Mouse (Mus musculus): ENCODE measurements at regions not wholly inside any gene's neighbourhood (a gene's known extent, or its start where the extent isn't known, plus 50 kb on each side); places are given as distances from the start of the nearest gene placed in this dataset.

DNA sequence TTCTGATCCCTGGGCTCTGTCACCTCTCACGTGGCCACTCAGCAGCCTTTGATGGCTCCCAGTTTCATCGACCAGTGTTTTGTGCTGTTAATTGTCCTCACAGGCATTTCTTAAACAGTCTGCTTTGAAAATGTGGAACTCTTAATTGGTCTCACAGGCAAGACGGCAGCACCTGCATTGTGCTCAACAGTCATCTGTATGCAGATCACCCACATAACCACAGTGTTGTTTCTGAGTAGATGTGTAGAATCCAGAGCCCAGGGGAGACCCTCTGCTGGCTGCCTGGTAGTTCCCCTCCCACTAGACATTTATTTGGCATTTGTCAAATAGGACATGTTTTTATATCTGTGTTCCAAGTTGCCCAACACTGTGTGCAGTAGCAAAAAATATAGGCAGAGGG, 304.3 kb downstream of the Nucb2 start:
- Histone ChIP-seq H3K27me3 (ENCODE audit: control insufficient read depth, insufficient read depth, low read length) (no peaks in the 10 kb centered on the region), H3K9ac (ENCODE audit: low read length) (no peak overlapping the region), H3K4me2 (ENCODE audit: low read length) (no peak overlapping the region), H3K4me3 (ENCODE audit: control insufficient read depth in 1 of 2, insufficient read depth in 1 of 2, low read depth in 1 of 2, low read length in 2 of 2) (no peak overlapping the region), H3K9me3 (ENCODE audit: control insufficient read depth, low read length) (no peaks in the 10 kb centered on the region), H3K4me1 (ENCODE audit: control insufficient read depth in 2 of 2, insufficient read depth in 2 of 2, low read length in 2 of 2) (no peaks in the 10 kb centered on the region), H3K36me3 (ENCODE audit: control insufficient read depth, insufficient read depth, low read length) (no peaks in the 10 kb centered on the region), H3K27ac (replicated peaks in 1 of 2; ENCODE audit: control insufficient read depth in 1 of 2, insufficient read depth in 1 of 2, low read depth in 2 of 2, low read length in 2 of 2) (no peak overlapping the region)
- ATAC-seq (ENCODE audit: insufficient number of reproducible peaks, insufficient read depth, low FRiP score, low read depth) = no peak
- WGBS = 45% methylated on average over 3 of the region's 3 CpGs

DNA sequence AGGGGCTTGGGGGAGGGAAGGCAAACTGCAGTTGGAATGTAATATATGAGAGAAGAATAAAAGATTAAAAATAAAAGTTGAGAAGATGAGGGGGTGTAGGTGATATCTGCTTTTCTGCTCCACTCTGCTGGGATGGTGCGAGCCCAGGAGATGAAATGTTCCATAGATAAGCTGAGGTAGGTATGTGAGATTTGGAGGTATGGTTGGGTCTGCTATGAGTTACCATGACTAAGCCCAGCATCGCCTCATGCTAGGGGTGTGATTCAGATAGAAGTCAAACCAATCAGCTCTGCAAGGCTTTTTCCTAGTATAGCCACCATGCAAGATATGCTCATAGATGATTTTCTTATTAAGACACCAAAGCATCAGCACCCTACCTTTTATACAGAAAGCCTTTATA, 312.3 kb downstream of the Nucb2 start:
- no peak for ATAC-seq (ENCODE audit: insufficient number of reproducible peaks, insufficient read depth, low FRiP score, low read depth)
- Histone ChIP-seq H3K36me3 (ENCODE audit: control insufficient read depth, insufficient read depth, low read length) (no peaks in the 10 kb centered on the region), H3K27me3 (ENCODE audit: control insufficient read depth, insufficient read depth, low read length) (no peaks in the 10 kb centered on the region), H3K4me2 (ENCODE audit: low read length) (no peak overlapping the region), H3K4me3 (ENCODE audit: control insufficient read depth in 1 of 2, insufficient read depth in 1 of 2, low read depth in 1 of 2, low read length in 2 of 2) (no peak overlapping the region), H3K27ac (replicated peaks in 1 of 2; ENCODE audit: control insufficient read depth in 1 of 2, insufficient read depth in 1 of 2, low read depth in 2 of 2, low read length in 2 of 2) (no peak overlapping the region), H3K9ac (ENCODE audit: low read length) (no peak overlapping the region), H3K4me1 (ENCODE audit: control insufficient read depth in 2 of 2, insufficient read depth in 2 of 2, low read length in 2 of 2) (no peaks in the 10 kb centered on the region), H3K9me3 (ENCODE audit: control insufficient read depth, low read length) (no peaks in the 10 kb centered on the region)
- WGBS = 73% methylated on average over 2 of the region's 2 CpGs

DNA sequence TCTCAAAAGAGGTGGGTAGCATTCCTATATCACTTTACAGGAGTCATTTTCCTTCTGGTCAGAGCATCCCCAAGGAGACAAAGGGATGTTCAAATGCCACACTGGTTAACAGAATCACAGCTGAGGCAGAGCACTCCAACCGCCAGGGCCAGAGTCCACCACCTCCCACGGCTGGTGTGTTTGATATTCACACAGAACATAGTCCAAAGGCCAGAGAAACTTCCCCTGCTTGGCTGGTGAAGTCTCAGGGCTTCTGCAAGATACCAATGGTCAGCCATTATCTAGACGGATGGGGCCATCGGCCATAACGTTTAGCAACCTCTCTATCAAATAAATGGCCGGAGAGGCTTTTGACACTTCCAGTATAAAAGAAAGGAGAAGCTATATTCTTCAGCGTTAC, 313.8 kb downstream of the Nucb2 start:
- Histone ChIP-seq H3K36me3 (ENCODE audit: control insufficient read depth, insufficient read depth, low read length) (no peaks in the 10 kb centered on the region), H3K27me3 (ENCODE audit: control insufficient read depth, insufficient read depth, low read length) (no peaks in the 10 kb centered on the region), H3K9me3 (ENCODE audit: control insufficient read depth, low read length) (no peaks in the 10 kb centered on the region), H3K4me2 (ENCODE audit: low read length) (no peak overlapping the region), H3K27ac (replicated peaks in 1 of 2; ENCODE audit: control insufficient read depth in 1 of 2, insufficient read depth in 1 of 2, low read depth in 2 of 2, low read length in 2 of 2) (no peak overlapping the region), H3K9ac (ENCODE audit: low read length) (no peak overlapping the region), H3K4me1 (ENCODE audit: control insufficient read depth in 2 of 2, insufficient read depth in 2 of 2, low read length in 2 of 2) (no peaks in the 10 kb centered on the region), H3K4me3 (ENCODE audit: control insufficient read depth in 1 of 2, insufficient read depth in 1 of 2, low read depth in 1 of 2, low read length in 2 of 2) (no peak overlapping the region)
- WGBS = 78% methylated on average over 7 of the region's 7 CpGs
- no peak for ATAC-seq (ENCODE audit: insufficient number of reproducible peaks, insufficient read depth, low FRiP score, low read depth)

DNA sequence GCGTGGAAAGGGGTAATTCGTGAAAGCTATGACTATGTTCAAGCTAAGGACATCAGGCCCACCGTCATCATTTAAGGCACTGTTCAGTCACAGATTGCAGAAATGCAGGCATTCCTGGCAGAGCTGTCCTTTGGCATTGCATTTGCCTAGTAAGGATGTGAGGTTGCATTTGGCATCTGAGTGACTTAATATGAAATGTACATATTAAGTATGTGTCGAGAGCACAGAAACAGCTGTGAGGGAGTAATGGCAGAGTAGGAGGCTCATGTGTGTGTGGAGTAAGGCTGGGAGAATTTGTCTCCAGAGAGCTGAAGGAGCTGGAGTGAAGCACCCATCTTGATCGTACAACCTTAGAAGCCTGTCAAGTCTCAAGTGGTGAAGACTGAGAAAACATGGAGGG, 316.4 kb downstream of the Nucb2 start:
- no peak for ATAC-seq (ENCODE audit: insufficient number of reproducible peaks, insufficient read depth, low FRiP score, low read depth)
- H3K27ac ChIP-seq (replicated peaks in 1 of 2; ENCODE audit: control insufficient read depth in 1 of 2, insufficient read depth in 1 of 2, low read depth in 2 of 2, low read length in 2 of 2) = no peak overlapping the region
- no peaks in the 10 kb centered on the region for H3K4me1 ChIP-seq (ENCODE audit: control insufficient read depth in 2 of 2, insufficient read depth in 2 of 2, low read length in 2 of 2)
- H3K9me3 ChIP-seq (ENCODE audit: control insufficient read depth, low read length) = no peaks in the 10 kb centered on the region
- H3K27me3 ChIP-seq (ENCODE audit: control insufficient read depth, insufficient read depth, low read length) = no peaks in the 10 kb centered on the region
- 81% methylated on average over 5 of the region's 5 CpGs for WGBS
- no peak overlapping the region for H3K4me2 ChIP-seq (ENCODE audit: low read length)
- H3K4me3 ChIP-seq (ENCODE audit: control insufficient read depth in 1 of 2, insufficient read depth in 1 of 2, low read depth in 1 of 2, low read length in 2 of 2) = no peak overlapping the region
- H3K36me3 ChIP-seq (ENCODE audit: control insufficient read depth, insufficient read depth, low read length) = no peaks in the 10 kb centered on the region
- no peak overlapping the region for H3K9ac ChIP-seq (ENCODE audit: low read length)

DNA sequence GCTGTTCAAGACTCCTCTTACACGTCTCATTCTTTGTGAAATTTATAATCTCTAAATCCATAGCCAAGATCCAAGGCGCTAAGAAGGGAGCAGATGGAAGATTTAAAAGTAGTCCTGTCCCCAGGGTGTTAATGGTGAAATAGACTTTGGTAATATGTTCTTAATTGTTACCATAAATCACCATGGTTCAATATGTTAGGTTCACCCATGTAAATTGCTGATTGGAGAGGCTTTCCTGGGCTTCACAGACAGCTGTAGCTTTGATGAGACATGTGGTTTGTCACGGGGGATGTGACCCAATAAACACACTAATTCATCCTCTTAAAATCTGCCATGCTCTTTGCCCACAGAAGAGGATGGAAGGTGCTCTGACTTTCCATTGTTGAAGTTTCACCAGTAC, 338.7 kb downstream of the Nucb2 start:
- 78% methylated on average over 3 of the region's 3 CpGs for WGBS
- Histone ChIP-seq H3K9ac (ENCODE audit: low read length) (no peak overlapping the region), H3K4me2 (ENCODE audit: low read length) (no peak overlapping the region)

DNA sequence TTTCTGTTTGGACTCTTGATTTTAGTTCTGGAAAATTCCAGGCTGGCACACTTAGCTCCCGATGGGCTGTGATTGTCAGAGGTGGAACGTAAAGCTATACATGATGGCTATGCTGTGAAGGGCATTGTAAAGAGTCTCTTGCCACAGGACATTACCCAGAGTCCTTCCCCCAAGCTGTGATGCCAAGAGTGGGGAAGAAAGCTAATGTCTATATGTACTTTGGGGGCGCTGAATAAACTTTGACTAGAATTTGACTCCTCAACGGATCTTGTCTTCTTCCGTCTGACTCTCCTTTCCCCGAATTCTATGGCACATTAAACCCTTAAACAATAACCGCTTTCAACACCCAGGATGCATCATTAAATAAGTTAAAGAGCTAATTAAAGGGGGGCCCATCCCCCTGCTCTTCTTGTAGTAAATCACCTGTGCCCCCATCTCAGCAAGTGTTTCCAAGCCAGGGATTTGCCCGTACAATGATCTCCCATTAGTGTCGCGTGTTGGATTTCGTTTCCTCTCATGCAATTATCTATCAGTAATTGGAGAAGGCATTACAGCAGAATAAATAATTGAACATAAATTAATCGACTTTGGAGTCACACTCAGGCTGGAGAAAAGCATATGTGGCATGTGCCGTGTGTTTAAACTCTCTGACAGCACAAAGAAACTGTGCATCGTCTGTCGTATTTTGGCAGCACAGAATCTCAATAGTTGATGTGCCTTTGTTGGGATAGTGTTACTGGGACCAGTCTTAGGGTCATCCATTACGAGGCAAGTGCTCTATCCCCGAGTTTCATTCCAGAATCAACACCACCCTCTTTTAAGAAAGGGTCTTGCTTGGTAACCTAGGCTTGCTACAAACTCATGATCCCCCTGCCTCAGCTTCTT, 343.9 kb downstream of the Nucb2 start:
- no peak overlapping the region for H3K9ac ChIP-seq (ENCODE audit: low read length)
- no peak overlapping the region for H3K4me2 ChIP-seq (ENCODE audit: low read length)
- no peak overlapping the region for H3K4me3 ChIP-seq (ENCODE audit: control insufficient read depth in 1 of 2, insufficient read depth in 1 of 2, low read depth in 1 of 2, low read length in 2 of 2)
- no peak for ATAC-seq (ENCODE audit: insufficient number of reproducible peaks, insufficient read depth, low FRiP score, low read depth)
- no peaks in the 10 kb centered on the region for H3K36me3 ChIP-seq (ENCODE audit: control insufficient read depth, insufficient read depth, low read length)
- no peaks in the 10 kb centered on the region for H3K27me3 ChIP-seq (ENCODE audit: control insufficient read depth, insufficient read depth, low read length)
- no peaks in the 10 kb centered on the region for H3K4me1 ChIP-seq (ENCODE audit: control insufficient read depth in 2 of 2, insufficient read depth in 2 of 2, low read length in 2 of 2)
- H3K27ac ChIP-seq (replicated peaks in 1 of 2; ENCODE audit: control insufficient read depth in 1 of 2, insufficient read depth in 1 of 2, low read depth in 2 of 2, low read length in 2 of 2) = no peak overlapping the region
- H3K9me3 ChIP-seq (ENCODE audit: control insufficient read depth, low read length) = no peaks in the 10 kb centered on the region
- 78% methylated on average over 17 of the region's 17 CpGs for WGBS

More for the DNA sequence above, 338.7 kb downstream of the Nucb2 start:
- Histone ChIP-seq H3K27ac (replicated peaks in 1 of 2; ENCODE audit: control insufficient read depth in 1 of 2, insufficient read depth in 1 of 2, low read depth in 2 of 2, low read length in 2 of 2) (no peak overlapping the region), H3K27me3 (ENCODE audit: control insufficient read depth, insufficient read depth, low read length) (no peaks in the 10 kb centered on the region), H3K4me1 (ENCODE audit: control insufficient read depth in 2 of 2, insufficient read depth in 2 of 2, low read length in 2 of 2) (no peaks in the 10 kb centered on the region), H3K4me3 (ENCODE audit: control insufficient read depth in 1 of 2, insufficient read depth in 1 of 2, low read depth in 1 of 2, low read length in 2 of 2) (no peak overlapping the region), H3K36me3 (ENCODE audit: control insufficient read depth, insufficient read depth, low read length) (no peaks in the 10 kb centered on the region), H3K9me3 (ENCODE audit: control insufficient read depth, low read length) (no peaks in the 10 kb centered on the region)
- ATAC-seq (ENCODE audit: insufficient number of reproducible peaks, insufficient read depth, low FRiP score, low read depth) = no peak

DNA sequence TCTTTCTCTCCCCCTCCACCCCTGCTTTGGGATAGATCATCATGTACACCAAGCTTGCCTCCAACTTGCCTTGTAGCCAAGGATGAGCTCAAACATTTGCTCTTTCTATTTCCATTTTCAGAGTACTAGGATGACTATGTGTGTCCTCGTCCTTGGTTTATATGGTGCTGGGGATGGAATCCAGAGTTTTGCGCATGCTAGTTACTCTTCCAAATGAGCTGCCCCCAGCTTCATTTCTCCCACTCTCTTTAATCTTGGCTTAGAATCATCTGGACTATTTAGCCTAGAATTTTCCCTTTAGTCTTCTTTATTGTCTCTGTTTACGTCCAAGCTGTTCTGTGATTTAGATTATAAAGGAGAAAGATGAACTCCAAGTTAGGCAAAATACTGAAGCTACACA, 349.2 kb downstream of the Nucb2 start:
- no peaks in the 10 kb centered on the region for H3K9me3 ChIP-seq (ENCODE audit: control insufficient read depth, low read length)
- ATAC-seq (ENCODE audit: insufficient number of reproducible peaks, insufficient read depth, low FRiP score, low read depth) = no peak
- H3K36me3 ChIP-seq (ENCODE audit: control insufficient read depth, insufficient read depth, low read length) = no peaks in the 10 kb centered on the region
- no peak overlapping the region for H3K27ac ChIP-seq (replicated peaks in 1 of 2; ENCODE audit: control insufficient read depth in 1 of 2, insufficient read depth in 1 of 2, low read depth in 2 of 2, low read length in 2 of 2)
- no peaks in the 10 kb centered on the region for H3K27me3 ChIP-seq (ENCODE audit: control insufficient read depth, insufficient read depth, low read length)
- H3K4me2 ChIP-seq (ENCODE audit: low read length) = no peak overlapping the region
- H3K4me1 ChIP-seq (ENCODE audit: control insufficient read depth in 2 of 2, insufficient read depth in 2 of 2, low read length in 2 of 2) = no peaks in the 10 kb centered on the region
- H3K9ac ChIP-seq (ENCODE audit: low read length) = no peak overlapping the region
- H3K4me3 ChIP-seq (ENCODE audit: control insufficient read depth in 1 of 2, insufficient read depth in 1 of 2, low read depth in 1 of 2, low read length in 2 of 2) = no peak overlapping the region
- 86% methylated on average over 3 of the region's 3 CpGs for WGBS

DNA sequence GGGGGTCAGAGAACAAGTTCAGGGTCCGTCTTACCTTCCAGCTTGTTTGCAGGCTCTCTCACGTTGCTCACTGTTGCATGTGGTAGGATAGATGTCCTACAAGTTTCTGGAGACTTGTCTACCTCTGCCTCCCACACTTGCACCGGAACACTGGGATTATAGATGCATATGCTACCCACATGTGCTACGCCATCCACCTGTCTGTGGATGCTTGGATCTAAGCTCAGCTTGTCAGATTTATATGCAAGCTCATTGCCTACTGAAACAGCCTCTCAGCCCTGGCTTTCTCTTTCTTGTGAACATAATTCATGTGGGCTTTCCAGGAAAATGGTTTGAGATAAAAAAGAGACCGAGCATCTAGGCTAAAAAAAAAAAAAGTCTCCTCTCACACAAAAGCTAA, 353.0 kb downstream of the Nucb2 start:
- no peaks in the 10 kb centered on the region for H3K9me3 ChIP-seq (ENCODE audit: control insufficient read depth, low read length)
- WGBS = 68% methylated on average over 5 of the region's 5 CpGs
- H3K27me3 ChIP-seq (ENCODE audit: control insufficient read depth, insufficient read depth, low read length) = no peaks in the 10 kb centered on the region
- H3K4me3 ChIP-seq (ENCODE audit: control insufficient read depth in 1 of 2, insufficient read depth in 1 of 2, low read depth in 1 of 2, low read length in 2 of 2) = no peak overlapping the region
- no peak overlapping the region for H3K4me2 ChIP-seq (ENCODE audit: low read length)
- no peak overlapping the region for H3K9ac ChIP-seq (ENCODE audit: low read length)
- no peaks in the 10 kb centered on the region for H3K36me3 ChIP-seq (ENCODE audit: control insufficient read depth, insufficient read depth, low read length)
- ATAC-seq (ENCODE audit: insufficient number of reproducible peaks, insufficient read depth, low FRiP score, low read depth) = no peak
- no peaks in the 10 kb centered on the region for H3K4me1 ChIP-seq (ENCODE audit: control insufficient read depth in 2 of 2, insufficient read depth in 2 of 2, low read length in 2 of 2)
- no peak overlapping the region for H3K27ac ChIP-seq (replicated peaks in 1 of 2; ENCODE audit: control insufficient read depth in 1 of 2, insufficient read depth in 1 of 2, low read depth in 2 of 2, low read length in 2 of 2)
